Mouse (Mus musculus) forebrain, embryonic 15.5 days (tissue): Measurements from ENCODE around the gene Pagr1a. TPM values are rescaled to one million over a fixed set of nuclear protein-coding genes. Genes with fewer than 3 reads are reported as not detected.

Source experiments
- ATAC-seq: fragments of 200-750 bp; cut with Nextera tagmentation; replicated peaks from 2 replicates; pipeline ENCODE4 v1.8.0; 2017; ENCODE audit warnings: mild to moderate bottlenecking, moderate TSS enrichment, moderate library complexity
- H3K27ac ChIP-seq: fragments of 300-500 bp; sonication (generic); replicated peaks from 2 replicates; pipeline ENCODE4 v1.5.1; 2015; ENCODE audit warnings: mild to moderate bottlenecking, inconsistent platforms
- H3K27me3 ChIP-seq: fragments of 300-500 bp; sonication (generic); 2 replicates; pipeline ENCODE4 v1.6.1; 2015; ENCODE audit warnings: inconsistent platforms
- H3K36me3 ChIP-seq: fragments of 300-500 bp; sonication (generic); 2 replicates; pipeline ENCODE4 v1.6.1; 2015; ENCODE audit warnings: mild to moderate bottlenecking, inconsistent platforms
- H3K4me1 ChIP-seq: fragments of 300-500 bp; sonication (generic); 2 replicates; pipeline ENCODE4 v1.6.1; 2015; ENCODE audit warnings: inconsistent platforms
- H3K4me2 ChIP-seq: fragments of 300-500 bp; sonication (generic); replicated peaks from 2 replicates; pipeline ENCODE4 v1.6.1; 2015; ENCODE audit warnings: mild to moderate bottlenecking, inconsistent platforms
- H3K4me3 ChIP-seq: fragments of 300-500 bp; sonication (generic); 2 replicates; pipeline ENCODE4 v1.5.1; 2015; ENCODE audit warnings: mild to moderate bottlenecking, inconsistent platforms
- H3K9ac ChIP-seq: fragments of 300-500 bp; sonication (generic); replicated peaks from 2 replicates; pipeline ENCODE4 v1.6.1; 2015; ENCODE audit warnings: mild to moderate bottlenecking, inconsistent platforms
- H3K9me3 ChIP-seq: fragments of 300-500 bp; sonication (generic); 2 replicates; pipeline ENCODE4 v1.6.1; 2016; ENCODE audit warnings: inconsistent platforms
- WGBS: fragments of 180-500 bp; shearing (Covaris S2); methylation state at CpG from one replicate; pipeline ENCODE4 v1.1.7; 2015; ENCODE audit warnings: mixed read lengths; 5-methylcytosine and 5-hydroxymethylcytosine counted together
- polyA plus RNA-seq: library from polyadenylated mRNA; unstranded; fragments of >200 nt; fragmentation: Nextera tagmentation; extraction: Ambion mirVana; gene quantifications from 2 replicates; pipeline ENCODE4 v1.2.1, GENCODE M21; 2015

Pagr1a gene
- polyA plus RNA-seq, 1 experiment from 2014 or later: 32.2 TPM

DNA sequence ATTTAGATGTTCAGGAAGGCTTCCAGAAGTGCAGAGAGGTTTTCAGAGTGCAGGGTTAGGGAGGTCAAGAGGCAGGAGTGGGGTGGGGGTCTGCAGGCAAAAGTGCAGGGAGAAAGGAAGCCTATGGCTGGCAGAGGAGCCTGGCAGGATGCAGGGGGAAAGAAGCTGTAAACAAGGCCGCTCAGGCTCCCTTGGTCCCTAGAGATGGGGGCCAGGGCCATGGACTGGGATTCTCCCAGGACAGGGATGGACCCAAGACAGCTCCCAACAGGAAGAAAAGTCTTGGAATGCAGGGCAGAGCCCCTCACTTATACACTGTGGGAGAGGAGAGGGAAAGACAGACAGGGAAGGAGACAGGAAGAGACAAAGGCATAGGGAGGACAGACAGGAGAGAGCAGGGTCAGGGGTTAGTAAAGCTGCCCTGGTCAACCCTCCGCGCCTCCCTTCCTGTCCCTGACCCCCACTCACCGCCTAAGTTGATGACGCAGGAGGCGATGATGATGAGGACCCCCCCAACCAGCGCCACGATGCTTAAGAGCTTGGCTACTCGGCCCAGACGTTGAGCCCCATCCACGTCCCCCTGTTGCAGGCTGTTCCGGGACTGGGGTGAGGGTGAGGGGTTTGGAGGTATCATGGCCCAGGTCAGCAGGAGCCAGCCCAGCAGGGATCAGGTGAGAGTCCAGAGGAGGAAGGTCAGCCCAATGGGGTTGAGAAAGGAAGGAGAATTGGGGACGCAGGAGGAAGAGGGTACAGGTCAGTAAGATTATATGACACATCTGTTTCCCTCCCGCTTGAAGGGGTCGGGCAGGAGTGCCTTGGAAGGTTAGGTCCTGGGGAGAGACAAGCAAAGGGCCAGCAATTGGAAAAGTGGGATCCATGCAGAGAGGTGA, 1.5 kb upstream of the Pagr1a start:
- Histone ChIP-seq H3K9ac (peak overlapping the region; percentile 25), H3K4me2 (0 out of 2 replicates have a peak overlapping the region, but pooled peaks have one; percentile 5), H3K9me3 (no peaks in the 10 kb centered on the region), H3K27ac (peak overlapping the region; percentile 98), H3K4me3 (0 out of 2 replicates have a peak overlapping the region, but pooled peaks have one; percentile 59), H3K27me3 (no peaks in the 10 kb centered on the region), H3K36me3 (peaks cover 32% of the 10 kb centered on the region), H3K4me1 (peaks cover 86% of the 10 kb centered on the region)
- ATAC-seq: no peak
- 85% methylated on average over 15 of the region's 15 CpGs for WGBS

DNA sequence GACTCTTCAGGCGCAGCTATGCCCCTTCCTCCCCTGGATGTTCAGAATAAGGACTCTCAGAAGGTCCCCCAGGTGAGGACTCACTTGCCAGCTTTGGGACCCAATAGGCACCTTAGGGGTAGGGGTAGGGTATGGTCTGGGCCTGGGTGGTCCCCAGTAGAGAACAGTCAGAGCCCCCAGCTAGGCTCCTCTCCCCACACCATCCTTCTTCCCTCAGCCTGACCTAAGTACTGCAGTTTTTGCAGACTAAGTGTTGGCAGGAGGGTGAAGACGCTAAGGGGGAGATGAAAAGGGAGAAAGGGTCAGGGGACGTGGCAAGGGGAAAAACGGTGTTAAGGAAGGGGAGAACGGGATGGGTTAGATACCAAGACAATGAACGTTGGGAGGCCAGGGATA, 796 bp upstream of the Pagr1a start:
- Histone ChIP-seq H3K9me3 (no peaks in the 10 kb centered on the region), H3K4me3 (peak overlapping the region; percentile 5; the same call in 1 of the 2 replicates)

DNA sequence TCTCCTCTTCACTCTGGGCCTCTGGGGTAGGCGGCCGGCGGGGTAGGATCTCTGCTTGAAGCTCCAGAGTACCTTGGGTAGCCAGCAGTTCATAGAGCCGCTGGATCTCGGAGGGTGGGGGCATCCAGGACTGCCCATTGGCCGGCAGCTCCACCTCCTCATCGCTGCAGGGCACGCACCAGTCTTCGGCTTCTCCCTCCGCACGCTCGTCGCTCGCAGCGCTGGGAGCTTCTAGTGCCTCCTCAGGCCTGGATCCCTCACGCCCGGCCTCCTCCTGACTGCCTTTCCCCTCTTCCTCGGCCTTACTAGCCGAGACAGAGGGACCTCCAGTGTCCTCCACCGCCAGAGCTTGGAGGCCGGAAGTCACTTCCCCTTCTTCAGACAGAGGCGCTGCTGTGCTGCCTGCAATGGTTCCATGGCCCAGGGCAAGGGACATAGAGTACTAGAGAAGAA, 640 bp downstream of the Pagr1a start:
- Histone ChIP-seq H3K36me3 (peaks cover 17% of the 10 kb centered on the region), H3K9ac (peak overlapping the region; percentile 84), H3K4me1 (peaks cover 65% of the 10 kb centered on the region), H3K4me3 (peak overlapping the region; percentile 72), H3K4me2 (peak overlapping the region; percentile 94), H3K9me3 (no peaks in the 10 kb centered on the region), H3K27me3 (no peaks in the 10 kb centered on the region), H3K27ac (peak overlapping the region; percentile 98)
- 0% methylated on average over 22 of the region's 22 CpGs for WGBS
- ATAC-seq: peak; percentile 44

More for the DNA sequence above, 796 bp upstream of the Pagr1a start:
- no peaks in the 10 kb centered on the region for H3K27me3 ChIP-seq
- peaks cover 79% of the 10 kb centered on the region for H3K4me1 ChIP-seq
- 51% methylated on average over 6 of the region's 6 CpGs for WGBS
- peak overlapping the region; percentile 18 for H3K4me2 ChIP-seq
- ATAC-seq: no peak
- peak overlapping the region; percentile 98 for H3K27ac ChIP-seq
- peaks cover 25% of the 10 kb centered on the region for H3K36me3 ChIP-seq
- 0 out of 2 replicates have a peak overlapping the region, but pooled peaks have one; percentile 25 for H3K9ac ChIP-seq

DNA sequence TGATC, 869 bp downstream of the Pagr1a start, which contains the start of gene Pagr1b:
Pagr1b (minus strand) TSS at position 4 of the 5 bp plus-strand sequence.
- Histone ChIP-seq H3K4me3 (peak within 1 kb of the TSS; percentile 72), H3K4me1 (peaks cover 62% of the 10 kb centered on the region), H3K27me3 (no peaks in the 10 kb centered on the region)

DNA sequence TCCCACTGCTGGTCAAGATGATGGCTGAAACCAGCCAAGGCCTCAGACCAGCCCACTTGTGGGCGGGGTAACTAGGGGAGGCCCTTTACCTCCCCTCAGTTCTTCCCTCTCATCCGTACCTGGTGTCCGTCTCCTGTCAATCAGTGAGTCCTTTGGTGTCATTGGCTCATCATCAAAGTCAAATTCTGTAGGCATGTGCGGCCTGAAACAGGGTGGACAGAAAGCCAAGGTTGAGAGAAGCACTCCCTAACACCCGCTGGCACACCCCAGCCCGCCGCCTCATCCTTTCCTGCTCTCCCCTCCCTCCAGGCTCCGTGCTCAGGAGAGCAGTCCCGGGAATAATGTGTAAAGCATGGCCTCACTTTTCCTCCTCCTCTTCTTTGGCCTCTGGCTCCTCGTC, 1.1 kb downstream of the Pagr1a start:
- Histone ChIP-seq H3K4me2 (peak overlapping the region; percentile 94), H3K36me3 (peaks cover 17% of the 10 kb centered on the region), H3K9me3 (no peaks in the 10 kb centered on the region), H3K9ac (peak overlapping the region; percentile 84), H3K27me3 (no peaks in the 10 kb centered on the region), H3K4me3 (peak overlapping the region; percentile 72), H3K27ac (peak overlapping the region; percentile 98), H3K4me1 (peaks cover 60% of the 10 kb centered on the region)
- peak; percentile 1; the same call in 1 of the 2 replicates for ATAC-seq
- WGBS: under 1% methylated on average over 10 of the region's 10 CpGs

More for the DNA sequence above, 869 bp downstream of the Pagr1a start, which contains the start of gene Pagr1b:
- Histone ChIP-seq H3K36me3 (peaks cover 17% of the 10 kb centered on the region), H3K9me3 (no peaks in the 10 kb centered on the region), H3K9ac (peak within 1 kb of the TSS; percentile 84), H3K4me2 (peak within 1 kb of the TSS; percentile 94), H3K27ac (peak within 1 kb of the TSS; percentile 98)
- ATAC-seq: no peak

DNA sequence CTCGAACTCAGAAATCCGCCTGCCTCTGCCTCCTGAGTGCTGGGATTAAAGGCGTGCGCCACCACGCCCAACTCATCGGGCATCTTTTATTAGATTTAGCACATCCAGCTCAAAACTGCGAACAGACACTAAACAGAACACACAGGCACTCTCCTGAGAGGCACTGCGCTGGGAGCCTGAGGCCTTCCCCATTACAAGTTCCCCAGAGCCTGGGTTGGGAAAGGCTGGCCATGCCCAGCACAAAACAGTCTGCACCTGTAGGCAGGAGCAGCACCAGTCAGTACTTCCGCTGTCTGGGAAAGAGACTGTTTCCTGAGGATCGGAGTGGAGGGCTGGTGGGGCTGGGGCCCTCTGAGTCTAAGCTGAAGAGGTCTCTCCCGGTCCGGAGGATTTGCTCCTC, 2.2 kb downstream of the Pagr1a start:
- H3K4me1 ChIP-seq: peaks cover 49% of the 10 kb centered on the region
- H3K4me2 ChIP-seq: no peak overlapping the region
- 94% methylated on average over 12 of the region's 12 CpGs for WGBS
- H3K36me3 ChIP-seq: peaks cover 17% of the 10 kb centered on the region
- no peak overlapping the region for H3K27ac ChIP-seq
- no peak overlapping the region for H3K4me3 ChIP-seq
- no peaks in the 10 kb centered on the region for H3K9me3 ChIP-seq
- no peaks in the 10 kb centered on the region for H3K27me3 ChIP-seq
- no peak for ATAC-seq
- H3K9ac ChIP-seq: no peak overlapping the region

DNA sequence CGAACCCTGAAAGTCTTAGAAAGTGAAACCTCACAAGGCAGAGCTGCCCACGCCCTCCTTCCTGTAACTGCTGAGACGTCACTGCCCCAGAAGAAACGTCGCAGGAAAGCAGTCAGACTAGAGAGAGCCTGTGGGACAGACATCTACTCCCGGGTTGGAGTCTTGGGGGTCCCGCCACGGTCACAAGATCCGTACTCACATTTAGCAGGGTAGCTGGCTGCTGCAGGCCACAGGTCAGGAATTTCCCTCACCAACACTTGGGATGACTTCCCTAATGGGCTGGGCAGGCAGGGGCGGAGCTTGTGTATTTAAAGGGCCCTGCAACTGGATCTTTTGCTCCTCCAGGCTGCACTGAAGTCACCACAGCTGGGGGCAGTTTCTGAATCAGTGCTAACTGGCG, 2.8 kb downstream of the Pagr1a start, which contains the start of gene Mvp:
Mvp (minus strand) TSS at position 302 of the 400 bp plus-strand sequence.
- Histone ChIP-seq H3K9me3 (no peaks in the 10 kb centered on the region), H3K36me3 (peaks cover 17% of the 10 kb centered on the region), H3K4me1 (peaks cover 44% of the 10 kb centered on the region), H3K27ac (peak within 1 kb of the TSS; percentile 98; the same call in 1 of the 2 replicates), H3K4me3 (peak within 1 kb of the TSS; percentile 6; the same call in 1 of the 2 replicates), H3K27me3 (no peaks in the 10 kb centered on the region), H3K4me2 (peak within 1 kb of the TSS; percentile 7; the same call in 1 of the 2 replicates), H3K9ac (no peak within 1 kb of the TSS)
- no peak for ATAC-seq
- WGBS: 76% methylated on average over 11 of the region's 11 CpGs

DNA sequence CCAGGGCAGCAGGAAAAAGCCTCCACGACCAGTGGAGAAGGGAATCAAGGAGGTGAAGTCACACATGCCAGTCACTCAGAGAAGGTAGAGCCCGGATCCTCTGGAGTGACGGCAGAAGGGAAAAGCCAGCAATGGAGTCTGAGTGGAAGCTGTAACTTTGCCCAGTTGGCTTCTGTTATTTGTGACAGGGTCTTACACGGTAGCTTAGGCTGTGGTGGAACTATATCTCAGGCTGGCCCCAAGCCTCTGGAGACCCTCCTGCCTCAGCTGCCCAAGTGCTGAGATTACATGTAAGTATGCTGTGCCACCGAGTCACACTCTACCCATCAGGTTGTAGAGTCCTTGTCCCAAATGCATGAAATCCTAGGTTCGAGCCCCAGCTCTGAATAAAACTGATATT, 3.8 kb downstream of the Pagr1a start:
- 90% methylated on average over 6 of the region's 6 CpGs for WGBS
- ATAC-seq: no peak
- H3K4me1 ChIP-seq: peaks cover 44% of the 10 kb centered on the region

DNA sequence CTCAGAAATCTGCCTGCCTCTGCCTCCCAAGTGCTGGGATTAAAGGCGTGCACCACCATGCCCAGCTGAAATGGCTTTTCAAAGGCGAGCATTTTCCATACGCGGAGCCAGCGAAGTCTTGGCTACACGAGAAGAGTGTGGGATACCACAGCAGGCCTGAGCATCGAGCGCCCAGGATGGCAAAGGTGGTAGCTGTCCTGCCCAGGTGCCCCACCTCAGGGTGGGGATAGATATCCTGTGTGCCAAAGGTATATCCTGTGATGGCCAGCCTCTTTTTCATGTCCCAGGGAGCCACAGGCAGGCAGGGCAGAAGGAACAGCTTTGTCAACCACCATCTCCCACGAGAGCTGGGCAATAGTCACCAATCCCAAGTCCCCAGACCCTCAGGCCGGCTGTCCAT, 4.3 kb downstream of the Pagr1a start:
- H3K4me1 ChIP-seq: peaks cover 43% of the 10 kb centered on the region
- H3K36me3 ChIP-seq: peaks cover 17% of the 10 kb centered on the region
- H3K4me2 ChIP-seq: no peak overlapping the region
- 94% methylated on average over 10 of the region's 10 CpGs for WGBS
- no peak overlapping the region for H3K4me3 ChIP-seq
- no peak overlapping the region for H3K9ac ChIP-seq
- no peak for ATAC-seq
- no peak overlapping the region for H3K27ac ChIP-seq
- H3K27me3 ChIP-seq: no peaks in the 10 kb centered on the region
- H3K9me3 ChIP-seq: no peaks in the 10 kb centered on the region

More for the DNA sequence above, 3.8 kb downstream of the Pagr1a start:
- H3K36me3 ChIP-seq: peaks cover 17% of the 10 kb centered on the region
- no peaks in the 10 kb centered on the region for H3K9me3 ChIP-seq
- H3K27ac ChIP-seq: no peak overlapping the region
- H3K9ac ChIP-seq: no peak overlapping the region
- no peak overlapping the region for H3K4me2 ChIP-seq
- H3K27me3 ChIP-seq: no peaks in the 10 kb centered on the region
- no peak overlapping the region for H3K4me3 ChIP-seq

DNA sequence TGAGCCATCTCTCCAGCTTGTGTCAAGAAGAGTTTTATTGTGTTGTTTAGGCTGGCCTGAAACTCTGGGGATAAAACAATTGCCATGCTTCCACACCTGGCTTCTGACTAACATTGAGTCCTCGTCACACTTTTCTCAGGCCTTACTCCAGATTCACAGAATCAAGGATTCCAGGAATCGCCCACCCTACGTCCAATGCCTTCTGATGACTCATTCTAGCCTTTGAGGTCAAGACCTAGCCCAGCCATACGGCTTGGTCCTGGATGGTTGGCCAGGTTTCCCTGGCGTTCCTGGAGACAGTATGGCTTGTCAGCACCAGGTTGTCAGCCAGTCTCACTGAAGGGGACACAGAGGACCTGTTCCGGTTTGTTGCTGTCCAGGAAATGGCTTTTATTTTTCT, 4.8 kb downstream of the Pagr1a start:
- 93% methylated on average over 6 of the region's 6 CpGs for WGBS
- peaks cover 17% of the 10 kb centered on the region for H3K36me3 ChIP-seq
- no peaks in the 10 kb centered on the region for H3K27me3 ChIP-seq
- no peak overlapping the region for H3K9ac ChIP-seq
- H3K4me1 ChIP-seq: peaks cover 38% of the 10 kb centered on the region
- H3K9me3 ChIP-seq: no peaks in the 10 kb centered on the region
- no peak overlapping the region for H3K27ac ChIP-seq
- ATAC-seq: no peak
- no peak overlapping the region for H3K4me2 ChIP-seq
- H3K4me3 ChIP-seq: no peak overlapping the region

DNA sequence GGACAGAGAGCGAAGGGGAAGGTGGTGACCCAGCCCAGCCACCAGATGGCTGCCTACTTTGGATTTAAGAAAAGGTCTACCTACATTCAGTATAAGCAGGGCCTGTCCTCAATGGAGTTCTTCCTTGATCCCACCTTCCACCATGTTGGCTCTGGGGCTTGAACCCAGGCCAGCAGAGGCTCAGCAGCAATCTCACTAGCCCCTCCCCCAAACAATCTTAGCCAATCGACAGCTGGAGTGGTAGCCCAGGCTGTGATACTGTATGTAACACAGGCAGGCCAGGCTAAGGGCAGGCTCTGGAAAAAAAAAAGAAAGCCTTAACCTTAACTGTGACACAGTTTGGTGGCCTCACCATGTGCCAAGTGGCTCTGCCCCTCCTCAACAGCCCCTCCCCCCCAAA, 5.4 kb downstream of the Pagr1a start:
- no peak overlapping the region for H3K9ac ChIP-seq
- H3K27ac ChIP-seq: no peak overlapping the region
- no peaks in the 10 kb centered on the region for H3K9me3 ChIP-seq
- ATAC-seq: no peak
- no peaks in the 10 kb centered on the region for H3K27me3 ChIP-seq
- H3K4me3 ChIP-seq: no peak overlapping the region
- H3K36me3 ChIP-seq: peaks cover 17% of the 10 kb centered on the region
- peaks cover 37% of the 10 kb centered on the region for H3K4me1 ChIP-seq
- no peak overlapping the region for H3K4me2 ChIP-seq
- WGBS: 70% methylated on average over 2 of the region's 2 CpGs

DNA sequence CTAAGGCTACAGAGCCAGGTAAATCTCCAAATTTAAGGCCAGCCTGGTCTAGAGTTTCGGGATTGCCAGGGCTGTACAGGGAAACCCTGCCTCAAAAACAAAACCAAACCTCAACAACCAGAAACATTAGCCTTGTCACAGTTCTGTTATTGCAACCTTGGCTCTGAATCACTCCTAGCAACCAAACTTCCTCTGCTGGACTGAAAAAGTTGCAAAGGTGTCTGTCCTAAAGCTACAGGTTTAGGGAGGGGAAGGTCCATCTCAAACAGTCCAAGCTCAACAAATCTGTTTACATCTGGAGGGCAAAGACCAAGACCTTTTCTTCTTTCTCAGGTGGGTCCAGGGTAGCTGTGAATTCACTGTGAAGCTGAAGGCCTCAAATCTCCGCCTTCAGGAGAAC, 6.1 kb downstream of the Pagr1a start:
- Histone ChIP-seq H3K27me3 (no peaks in the 10 kb centered on the region), H3K4me3 (no peak overlapping the region), H3K27ac (no peak overlapping the region), H3K4me1 (peaks cover 35% of the 10 kb centered on the region), H3K9me3 (no peaks in the 10 kb centered on the region), H3K4me2 (no peak overlapping the region), H3K9ac (no peak overlapping the region), H3K36me3 (peaks cover 17% of the 10 kb centered on the region)
- no peak for ATAC-seq
- 96% methylated on average over 2 of the region's 2 CpGs for WGBS
